Mouse (Mus musculus) CH12.LX (cell line): Measurements from ENCODE around the gene Trio.

Experiments used
- CHD1 ChIP-seq: IDR thresholded peaks from 2 replicates; pipeline ENCODE4 v1.6.1; 2012; ENCODE audit warnings: low read depth, low read length, improper control_type of control experiment, inconsistent platforms
- CTCF ChIP-seq, 2 experiments: IDR thresholded peaks in 1 of 2; conservative IDR thresholded peaks in 1 of 2; 2 replicates each; pipeline ENCODE4 v1.5.1; 2011 to 2012; ENCODE audit warnings: low read depth in 2 of 2, low read length in 2 of 2, improper control_type of control experiment in 1 of 2, inconsistent platforms in 1 of 2, mild to moderate bottlenecking in 1 of 2, moderate library complexity in 1 of 2
- E2F4 ChIP-seq: IDR thresholded peaks from 2 replicates; pipeline ENCODE4 v1.6.1; 2011; ENCODE audit warnings: low read depth, low read length, improper control_type of control experiment; ENCODE audit not compliant: insufficient replicate concordance
- EP300 ChIP-seq: IDR thresholded peaks from 2 replicates; pipeline ENCODE4 v1.6.1; 2011; ENCODE audit warnings: low read length, improper control_type of control experiment
- MAFK ChIP-seq: IDR thresholded peaks from 2 replicates; pipeline ENCODE4 v1.6.1; 2011; ENCODE audit warnings: low read length, improper control_type of control experiment; ENCODE audit not compliant: insufficient replicate concordance
- NELFE ChIP-seq: IDR thresholded peaks from 2 replicates; pipeline ENCODE4 v1.6.1; 2011; ENCODE audit warnings: low read depth, low read length, improper control_type of control experiment
- POLR2A ChIP-seq: IDR thresholded peaks from 2 replicates; pipeline ENCODE4 v1.6.1; 2011; ENCODE audit warnings: low read depth, mild to moderate bottlenecking, improper control_type of control experiment, low read length
- POLR2AphosphoS2 ChIP-seq: IDR thresholded peaks from 2 replicates; pipeline ENCODE4 v1.6.1; 2011; ENCODE audit warnings: low read depth, low read length, improper control_type of control experiment
- TCF12 ChIP-seq: IDR thresholded peaks from 2 replicates; pipeline ENCODE4 v1.6.1; 2014; ENCODE audit warnings: low read depth, mild to moderate bottlenecking, inconsistent platforms, low read length, improper control_type of control experiment
- USF1 ChIP-seq: IDR thresholded peaks from 2 replicates; pipeline ENCODE4 v1.6.1; 2014; ENCODE audit warnings: low read depth, mild to moderate bottlenecking, inconsistent platforms, low read length, improper control_type of control experiment
- USF2 ChIP-seq: conservative IDR thresholded peaks from 2 replicates; pipeline ENCODE4 v1.6.1; 2011; ENCODE audit warnings: low read depth, low read length, improper control_type of control experiment
- ZC3H11A ChIP-seq: IDR thresholded peaks from 2 replicates; pipeline ENCODE4 v1.6.1; 2012; ENCODE audit warnings: low read depth, mild to moderate bottlenecking, inconsistent platforms, low read length, improper control_type of control experiment

- TF ChIP-seq EP300, result no peak
- TF ChIP-seq NELFE, result no peak
- TF ChIP-seq CTCF (conservative IDR thresholded peaks at IDR 0.05 in 1 of 2, IDR thresholded peaks at IDR 0.05 in 1 of 2; ENCODE audit: low read depth in 2 of 2, low read length in 2 of 2), result no peak
- no peak for TF ChIP-seq CHD1
- no peak for TF ChIP-seq ZC3H11A
- no peak for TF ChIP-seq POLR2AphosphoS2
- TF ChIP-seq TCF12, result no peak
- no peak for TF ChIP-seq E2F4
- no peak for TF ChIP-seq POLR2A
- no peak for TF ChIP-seq MAFK
- TF ChIP-seq USF2, result no peak
- TF ChIP-seq USF1, result no peak
Observed at GRCm38 (mm10) chr15:27937861-27938833, 87.5 kb downstream of the Trio start.
